Mouse (Mus musculus): ENCODE data around the gene Ampd1. TPM values are rescaled to one million over a fixed set of nuclear protein-coding genes. Genes with fewer than 3 reads are reported as not detected.

Gene Ampd1
- polyA plus RNA-seq, 1 experiment = 5.1 TPM

DNA sequence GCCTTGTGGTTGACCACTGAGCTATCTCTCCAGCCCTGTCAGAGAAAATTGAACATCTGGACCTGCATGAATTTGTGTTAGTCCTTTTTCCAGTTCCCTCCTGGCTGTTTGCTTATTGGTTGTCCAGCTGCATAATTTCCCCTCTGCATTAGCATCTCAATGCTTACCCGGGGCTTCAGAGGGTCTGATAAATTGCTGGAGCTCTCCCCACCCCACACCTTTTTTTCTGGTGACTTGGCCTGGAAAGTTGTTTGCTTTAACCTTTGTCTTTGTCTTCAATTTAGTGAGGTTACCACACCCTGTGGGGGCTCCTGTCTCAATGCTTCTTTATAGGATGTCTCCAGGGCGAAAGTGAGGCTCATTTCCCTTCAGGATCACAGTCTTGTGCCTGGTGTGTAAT lies 53.4 kb downstream of the Ampd1 start:
- H3K27ac ChIP-seq (ENCODE audit: insufficient read depth, low read depth, low read length) = no peak overlapping the region
- 52% methylated on average over 2 of the region's 2 CpGs for WGBS
- no peaks in the 10 kb centered on the region for H3K4me1 ChIP-seq (ENCODE audit: control insufficient read depth, insufficient read depth, low read length)
- DNase-seq = no peak
- H3K4me3 ChIP-seq (ENCODE audit: insufficient read depth, low read depth, low read length) = no peak overlapping the region
- H3K36me3 ChIP-seq (ENCODE audit: control insufficient read depth, insufficient read depth, low read length) = no peaks in the 10 kb centered on the region; the same call in 1 of the 2 replicates
- TF ChIP-seq POLR2A (IDR thresholded peaks at IDR 0.05; ENCODE audit: low read depth, low read length) = no peak
- TF ChIP-seq CTCF (conservative IDR thresholded peaks at IDR 0.05; ENCODE audit: insufficient read depth, insufficient read length, low read depth, low read length) = no peak
- H3K27me3 ChIP-seq (replicated peaks; ENCODE audit: control insufficient read depth, insufficient read depth, low read length) = no peaks in the 10 kb centered on the region

DNA sequence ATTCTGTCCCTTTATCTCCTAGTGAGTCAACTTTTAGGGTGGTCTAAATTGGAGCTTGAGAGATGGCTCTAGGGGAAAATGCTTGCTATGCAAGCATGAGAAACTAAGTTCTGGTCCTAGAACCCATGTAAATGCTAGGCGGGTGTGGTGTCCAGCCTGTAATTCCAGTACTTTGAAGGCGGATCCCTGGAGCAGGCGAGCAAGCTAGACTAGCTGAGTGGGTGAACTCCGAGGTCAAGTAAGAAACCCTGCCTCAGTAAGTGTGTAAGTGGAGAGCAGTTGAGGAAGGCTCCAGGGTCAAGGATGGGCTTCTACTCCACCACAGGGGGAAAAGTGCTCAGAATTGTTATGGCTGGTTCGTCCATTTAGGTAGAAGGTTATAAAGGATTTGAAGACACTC lies 53.9 kb downstream of the Ampd1 start:
- no peaks in the 10 kb centered on the region; the same call in 1 of the 2 replicates for H3K36me3 ChIP-seq (ENCODE audit: control insufficient read depth, insufficient read depth, low read length)
- no peak overlapping the region for H3K27ac ChIP-seq (ENCODE audit: insufficient read depth, low read depth, low read length)
- WGBS = 75% methylated on average over 5 of the region's 5 CpGs
- DNase-seq = no peak
- no peak overlapping the region for H3K4me3 ChIP-seq (ENCODE audit: insufficient read depth, low read depth, low read length)
- no peaks in the 10 kb centered on the region for H3K27me3 ChIP-seq (replicated peaks; ENCODE audit: control insufficient read depth, insufficient read depth, low read length)
- no peaks in the 10 kb centered on the region for H3K4me1 ChIP-seq (ENCODE audit: control insufficient read depth, insufficient read depth, low read length)
- TF ChIP-seq CTCF (conservative IDR thresholded peaks at IDR 0.05; ENCODE audit: insufficient read depth, insufficient read length, low read depth, low read length) = no peak
- TF ChIP-seq POLR2A (IDR thresholded peaks at IDR 0.05; ENCODE audit: low read depth, low read length) = no peak

DNA sequence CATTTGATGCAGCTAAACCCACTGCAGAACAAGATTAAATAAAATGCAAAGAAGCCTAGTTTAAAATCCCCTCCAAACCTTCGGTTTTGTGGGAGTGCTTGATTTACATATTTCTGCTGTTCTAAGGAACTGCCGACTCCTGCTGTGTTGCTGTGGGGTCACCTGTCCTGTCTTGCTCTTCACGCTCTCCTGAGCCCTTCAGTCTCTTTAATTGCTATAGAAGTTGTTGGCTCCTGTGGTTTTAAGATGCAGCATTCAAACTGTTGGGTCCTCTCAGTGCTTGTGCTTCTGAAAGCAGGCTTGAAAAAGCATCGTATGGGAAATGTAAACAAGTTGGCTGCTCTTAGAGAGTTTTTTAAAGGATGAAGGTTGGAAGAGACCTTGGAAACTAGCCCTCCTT lies 54.4 kb downstream of the Ampd1 start:
- DNase-seq = no peak
- no peaks in the 10 kb centered on the region for H3K4me1 ChIP-seq (ENCODE audit: control insufficient read depth, insufficient read depth, low read length)
- no peaks in the 10 kb centered on the region for H3K27me3 ChIP-seq (replicated peaks; ENCODE audit: control insufficient read depth, insufficient read depth, low read length)
- WGBS = 49% methylated on average over 4 of the region's 4 CpGs
- no peak overlapping the region for H3K27ac ChIP-seq (ENCODE audit: insufficient read depth, low read depth, low read length)
- no peak overlapping the region for H3K4me3 ChIP-seq (ENCODE audit: insufficient read depth, low read depth, low read length)
- H3K36me3 ChIP-seq (ENCODE audit: control insufficient read depth, insufficient read depth, low read length) = no peaks in the 10 kb centered on the region; the same call in 1 of the 2 replicates
- no peak for TF ChIP-seq CTCF (conservative IDR thresholded peaks at IDR 0.05; ENCODE audit: insufficient read depth, insufficient read length, low read depth, low read length)
- TF ChIP-seq POLR2A (IDR thresholded peaks at IDR 0.05; ENCODE audit: low read depth, low read length) = no peak

DNA sequence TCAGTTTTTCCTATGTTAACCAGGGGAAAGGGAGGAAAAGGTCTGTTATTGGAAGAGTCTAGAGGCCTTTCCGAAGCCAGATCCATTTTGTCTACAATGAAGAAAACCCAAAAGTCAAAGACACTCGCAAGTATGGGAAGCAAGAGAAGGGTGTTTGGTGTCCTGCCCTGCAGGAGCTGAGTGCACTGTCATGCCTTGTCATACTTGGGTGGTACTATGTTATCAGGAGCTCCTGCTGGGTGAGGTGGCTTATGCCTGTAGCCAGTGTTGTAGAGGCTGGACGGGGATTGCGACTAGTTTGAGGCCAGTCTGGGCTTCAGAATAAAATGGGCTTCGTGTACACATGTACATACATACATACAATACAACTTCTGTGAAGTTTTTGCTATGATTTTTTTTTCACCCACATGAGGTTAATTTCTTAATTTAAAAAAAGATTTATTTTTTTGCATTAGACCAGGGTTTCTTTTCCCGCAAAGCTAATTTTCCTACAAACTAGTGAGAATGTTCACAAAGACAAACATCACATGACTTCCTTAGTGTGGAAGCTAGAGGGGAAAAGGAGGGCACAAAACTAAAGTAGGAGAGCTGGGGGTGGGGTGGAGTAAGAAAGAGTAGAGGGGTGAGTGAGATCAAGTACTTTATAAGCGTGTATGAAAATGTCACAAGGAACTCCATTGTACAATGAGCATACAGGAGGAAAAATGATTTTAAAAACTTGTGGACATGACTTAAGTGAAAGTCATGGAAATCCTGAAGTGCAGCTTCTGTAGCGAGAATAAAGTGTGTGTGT lies 55.7 kb downstream of the Ampd1 start:
- H3K4me1 ChIP-seq (ENCODE audit: control insufficient read depth, insufficient read depth, low read length) = no peaks in the 10 kb centered on the region
- no peaks in the 10 kb centered on the region for H3K27me3 ChIP-seq (replicated peaks; ENCODE audit: control insufficient read depth, insufficient read depth, low read length)
- H3K27ac ChIP-seq (ENCODE audit: insufficient read depth, low read depth, low read length) = peak overlapping the region; percentile 88; the same call in 1 of the 2 replicates
- no peaks in the 10 kb centered on the region; the same call in 1 of the 2 replicates for H3K36me3 ChIP-seq (ENCODE audit: control insufficient read depth, insufficient read depth, low read length)
- H3K4me3 ChIP-seq (ENCODE audit: insufficient read depth, low read depth, low read length) = peak overlapping the region; percentile 26; the same call in 1 of the 2 replicates
- TF ChIP-seq CTCF (conservative IDR thresholded peaks at IDR 0.05; ENCODE audit: insufficient read depth, insufficient read length, low read depth, low read length) (no peak), POLR2A (IDR thresholded peaks at IDR 0.05; ENCODE audit: low read depth, low read length) (no peak)
- 71% methylated on average over 8 of the region's 8 CpGs for WGBS
- DNase-seq = no peak

- 36% methylated on average over 6 of the region's 6 CpGs for WGBS
- TF ChIP-seq CTCF (conservative IDR thresholded peaks at IDR 0.05; ENCODE audit: insufficient read depth, insufficient read length, low read depth, low read length) = no peak
- no peaks in the 10 kb centered on the region; the same call in 1 of the 2 replicates for H3K36me3 ChIP-seq (ENCODE audit: control insufficient read depth, insufficient read depth, low read length)
- H3K27ac ChIP-seq (ENCODE audit: insufficient read depth, low read depth, low read length) = peak overlapping the region; percentile 88; the same call in 1 of the 2 replicates
- peak overlapping the region; percentile 26; the same call in 1 of the 2 replicates for H3K4me3 ChIP-seq (ENCODE audit: insufficient read depth, low read depth, low read length)
- H3K4me1 ChIP-seq (ENCODE audit: control insufficient read depth, insufficient read depth, low read length) = no peaks in the 10 kb centered on the region
- no peaks in the 10 kb centered on the region for H3K27me3 ChIP-seq (replicated peaks; ENCODE audit: control insufficient read depth, insufficient read depth, low read length)
- DNase-seq = peak; percentile 70
Observed at GRCm38 (mm10) chr3:103130236-103130751, 56.5 kb downstream of the Ampd1 start.

GRCm38 (mm10) chr3:103133098-103133497 lies 59.3 kb downstream of the Ampd1 start:
- H3K27ac ChIP-seq (ENCODE audit: insufficient read depth, low read depth, low read length) = no peak overlapping the region
- TF ChIP-seq POLR2A (IDR thresholded peaks at IDR 0.05; ENCODE audit: low read depth, low read length) (no peak), CTCF (conservative IDR thresholded peaks at IDR 0.05; ENCODE audit: insufficient read depth, insufficient read length, low read depth, low read length) (no peak)
- H3K4me3 ChIP-seq (ENCODE audit: insufficient read depth, low read depth, low read length) = no peak overlapping the region
- no peaks in the 10 kb centered on the region for H3K27me3 ChIP-seq (replicated peaks; ENCODE audit: control insufficient read depth, insufficient read depth, low read length)
- DNase-seq = no peak
- H3K36me3 ChIP-seq (ENCODE audit: control insufficient read depth, insufficient read depth, low read length) = no peaks in the 10 kb centered on the region; the same call in 1 of the 2 replicates
- no peaks in the 10 kb centered on the region for H3K4me1 ChIP-seq (ENCODE audit: control insufficient read depth, insufficient read depth, low read length)
- WGBS = 93% methylated on average over 10 of the region's 10 CpGs

- DNase-seq = no peak
- no peaks in the 10 kb centered on the region; the same call in 1 of the 2 replicates for H3K36me3 ChIP-seq (ENCODE audit: control insufficient read depth, insufficient read depth, low read length)
- WGBS = 75% methylated on average over 4 of the region's 4 CpGs
- H3K27me3 ChIP-seq (replicated peaks; ENCODE audit: control insufficient read depth, insufficient read depth, low read length) = no peaks in the 10 kb centered on the region
- no peak overlapping the region for H3K4me3 ChIP-seq (ENCODE audit: insufficient read depth, low read depth, low read length)
- TF ChIP-seq CTCF (conservative IDR thresholded peaks at IDR 0.05; ENCODE audit: insufficient read depth, insufficient read length, low read depth, low read length) (no peak), POLR2A (IDR thresholded peaks at IDR 0.05; ENCODE audit: low read depth, low read length) (no peak)
- no peaks in the 10 kb centered on the region for H3K4me1 ChIP-seq (ENCODE audit: control insufficient read depth, insufficient read depth, low read length)
- H3K27ac ChIP-seq (ENCODE audit: insufficient read depth, low read depth, low read length) = no peak overlapping the region
Observed at GRCm38 (mm10) chr3:103136414-103137077, 62.7 kb downstream of the Ampd1 start.
